Mouse (Mus musculus): ENCODE measurements at regions not wholly inside any gene's neighbourhood (a gene's known extent, or its start where the extent isn't known, plus 50 kb on each side); places are given as distances from the start of the nearest gene placed in this dataset.

GRCm38 (mm10) chr17:10097691-10098090 lies 222.0 kb downstream of the Qk start:
- H3K9ac ChIP-seq (ENCODE audit: low read depth, low read length): no peak overlapping the region
- H3K9me3 ChIP-seq (replicated peaks; ENCODE audit: low read length): no peaks in the 10 kb centered on the region
- H3K27me3 ChIP-seq (ENCODE audit: insufficient read depth, low read length): no peaks in the 10 kb centered on the region
- H3K27ac ChIP-seq: no peak overlapping the region
- H3K4me1 ChIP-seq (replicated peaks; ENCODE audit: insufficient read depth, low read length): 0 out of 2 replicates have a peak, but pooled peaks cover 8% of the 10 kb centered on the region
- H3K4me2 ChIP-seq (ENCODE audit: low read length): no peak overlapping the region
- ATAC-seq (replicated peaks; ENCODE audit: low FRiP score, low read depth): no peak
- no peak for TF ChIP-seq CTCF (IDR thresholded peaks at IDR 0.05; ENCODE audit: low read depth)
- no peak overlapping the region for H3K4me3 ChIP-seq (replicated peaks; ENCODE audit: low read depth, low read length)
- H3K36me3 ChIP-seq (ENCODE audit: insufficient read depth, low read length): no peaks in the 10 kb centered on the region
- DNase-seq (ENCODE audit: low spot score): no peak

- Histone ChIP-seq H3K27me3 (ENCODE audit: insufficient read depth, low read length) (no peaks in the 10 kb centered on the region), H3K36me3 (ENCODE audit: insufficient read depth, low read length) (no peaks in the 10 kb centered on the region), H3K27ac (no peak overlapping the region), H3K4me2 (ENCODE audit: low read length) (no peak overlapping the region), H3K4me3 (replicated peaks; ENCODE audit: low read depth, low read length) (no peak overlapping the region), H3K9ac (ENCODE audit: low read depth, low read length) (no peak overlapping the region), H3K4me1 (replicated peaks; ENCODE audit: insufficient read depth, low read length) (0 out of 2 replicates have a peak, but pooled peaks cover 8% of the 10 kb centered on the region), H3K9me3 (replicated peaks; ENCODE audit: low read length) (no peaks in the 10 kb centered on the region)
- no peak for TF ChIP-seq CTCF (IDR thresholded peaks at IDR 0.05; ENCODE audit: low read depth)
- no peak for ATAC-seq (replicated peaks; ENCODE audit: low FRiP score, low read depth)
- peak; percentile 58 for DNase-seq (ENCODE audit: low spot score)
- 64% methylated on average over 3 of the region's 3 CpGs for WGBS
These were observed 223.8 kb downstream of the Qk start for GRCm38 (mm10) chr17:10095841-10096301.

- H3K27ac ChIP-seq: peak overlapping the region; percentile 62
- H3K9me3 ChIP-seq (replicated peaks; ENCODE audit: low read length): no peaks in the 10 kb centered on the region
- H3K4me1 ChIP-seq (replicated peaks; ENCODE audit: insufficient read depth, low read length): 0 out of 2 replicates have a peak, but pooled peaks cover 8% of the 10 kb centered on the region
- no peak overlapping the region for H3K4me2 ChIP-seq (ENCODE audit: low read length)
- DNase-seq (ENCODE audit: low spot score): peak; percentile 59
- 46% methylated on average over 3 of the region's 3 CpGs for WGBS
- H3K27me3 ChIP-seq (ENCODE audit: insufficient read depth, low read length): no peaks in the 10 kb centered on the region
- no peak overlapping the region for H3K9ac ChIP-seq (ENCODE audit: low read depth, low read length)
- no peak overlapping the region for H3K4me3 ChIP-seq (replicated peaks; ENCODE audit: low read depth, low read length)
- H3K36me3 ChIP-seq (ENCODE audit: insufficient read depth, low read length): no peaks in the 10 kb centered on the region
- no peak for TF ChIP-seq CTCF (IDR thresholded peaks at IDR 0.05; ENCODE audit: low read depth)
- no peak for ATAC-seq (replicated peaks; ENCODE audit: low FRiP score, low read depth)
These were observed 225.5 kb downstream of the Qk start for GRCm38 (mm10) chr17:10094108-10094521.

GRCm38 (mm10) chr17:10093437-10094107 lies 226.1 kb downstream of the Qk start:
- Histone ChIP-seq H3K27me3 (ENCODE audit: insufficient read depth, low read length) (no peaks in the 10 kb centered on the region), H3K4me2 (ENCODE audit: low read length) (no peak overlapping the region), H3K27ac (peak overlapping the region; percentile 62; the same call in 1 of the 2 replicates), H3K4me1 (replicated peaks; ENCODE audit: insufficient read depth, low read length) (0 out of 2 replicates have a peak, but pooled peaks cover 8% of the 10 kb centered on the region), H3K36me3 (ENCODE audit: insufficient read depth, low read length) (no peaks in the 10 kb centered on the region), H3K4me3 (replicated peaks; ENCODE audit: low read depth, low read length) (no peak overlapping the region), H3K9ac (ENCODE audit: low read depth, low read length) (no peak overlapping the region), H3K9me3 (replicated peaks; ENCODE audit: low read length) (no peaks in the 10 kb centered on the region)
- no peak for TF ChIP-seq CTCF (IDR thresholded peaks at IDR 0.05; ENCODE audit: low read depth)
- peak; percentile 50 for DNase-seq (ENCODE audit: low spot score)
- ATAC-seq (replicated peaks; ENCODE audit: low FRiP score, low read depth): no peak
- WGBS: 41% methylated on average over 8 of the region's 8 CpGs

GRCm38 (mm10) chr17:10087192-10087886 lies 232.3 kb downstream of the Qk start:
- Histone ChIP-seq H3K27me3 (ENCODE audit: insufficient read depth, low read length) (no peaks in the 10 kb centered on the region), H3K4me1 (replicated peaks; ENCODE audit: insufficient read depth, low read length) (no peaks in the 10 kb centered on the region), H3K9ac (ENCODE audit: low read depth, low read length) (no peak overlapping the region), H3K27ac (no peak overlapping the region), H3K4me2 (ENCODE audit: low read length) (no peak overlapping the region), H3K9me3 (replicated peaks; ENCODE audit: low read length) (no peaks in the 10 kb centered on the region), H3K36me3 (ENCODE audit: insufficient read depth, low read length) (no peaks in the 10 kb centered on the region), H3K4me3 (replicated peaks; ENCODE audit: low read depth, low read length) (no peak overlapping the region)
- 86% methylated on average over 7 of the region's 7 CpGs for WGBS
- DNase-seq (ENCODE audit: low spot score) (no peak), ATAC-seq (replicated peaks; ENCODE audit: low FRiP score, low read depth) (no peak)
- no peak for TF ChIP-seq CTCF (IDR thresholded peaks at IDR 0.05; ENCODE audit: low read depth)

GRCm38 (mm10) chr17:10086558-10086957 lies 233.1 kb downstream of the Qk start:
- TF ChIP-seq CTCF (IDR thresholded peaks at IDR 0.05; ENCODE audit: low read depth): no peak
- Histone ChIP-seq H3K4me2 (ENCODE audit: low read length) (no peak overlapping the region), H3K4me1 (replicated peaks; ENCODE audit: insufficient read depth, low read length) (no peaks in the 10 kb centered on the region), H3K27me3 (ENCODE audit: insufficient read depth, low read length) (no peaks in the 10 kb centered on the region), H3K36me3 (ENCODE audit: insufficient read depth, low read length) (no peaks in the 10 kb centered on the region), H3K9me3 (replicated peaks; ENCODE audit: low read length) (no peaks in the 10 kb centered on the region), H3K27ac (no peak overlapping the region), H3K4me3 (replicated peaks; ENCODE audit: low read depth, low read length) (no peak overlapping the region), H3K9ac (ENCODE audit: low read depth, low read length) (no peak overlapping the region)
- DNase-seq (ENCODE audit: low spot score) (peak; percentile 28), ATAC-seq (replicated peaks; ENCODE audit: low FRiP score, low read depth) (no peak)
- 68% methylated on average over 2 of the region's 2 CpGs for WGBS

All from kidney, postnatal 0 days (tissue).